Mouse (Mus musculus) limb, embryonic 14.5 days (tissue): ENCODE measurements around the gene Sipa1. TPM values are rescaled to one million over a fixed set of nuclear protein-coding genes. Genes with fewer than 3 reads are reported as not detected.

Experiments
- ATAC-seq: fragments of 200-750 bp; cut with Nextera tagmentation; 2 replicates; pipeline ENCODE4 v1.8.0; 2017; ENCODE audit warnings: low read depth, moderate number of reproducible peaks, moderate TSS enrichment; ENCODE audit not compliant: low FRiP score
- DNase-seq: peaks from one replicate; pipeline ENCODE4 v3.0.0-alpha.2; 2015; ENCODE audit warnings: low spot score
- H3K27ac ChIP-seq: fragments of 300-500 bp; sonication (generic); replicated peaks from 2 replicates; pipeline ENCODE4 v1.5.1; 2014; ENCODE audit warnings: low read depth, mild to moderate bottlenecking, low read length, moderate library complexity, mixed read lengths
- H3K27me3 ChIP-seq: fragments of 300-500 bp; sonication (generic); 2 replicates; pipeline ENCODE4 v1.6.1; 2014; ENCODE audit warnings: low read length, mixed read lengths; ENCODE audit not compliant: control insufficient read depth, insufficient read depth
- H3K36me3 ChIP-seq: fragments of 300-500 bp; sonication (generic); 2 replicates; pipeline ENCODE4 v1.6.1; 2014; ENCODE audit warnings: mild to moderate bottlenecking, low read length, moderate library complexity, mixed read lengths; ENCODE audit not compliant: control insufficient read depth, insufficient read depth
- H3K4me1 ChIP-seq: fragments of 300-500 bp; sonication (generic); 2 replicates; pipeline ENCODE4 v1.6.1; 2014; ENCODE audit warnings: antibody characterized with exemption, low read length, mixed read lengths; ENCODE audit not compliant: control insufficient read depth, insufficient read depth
- H3K4me2 ChIP-seq: fragments of 300-500 bp; sonication (generic); replicated peaks from 2 replicates; pipeline ENCODE4 v1.6.1; 2014; ENCODE audit warnings: low read depth, mild to moderate bottlenecking, low read length, moderate library complexity; ENCODE audit not compliant: severe bottlenecking
- H3K4me3 ChIP-seq: fragments of 300-500 bp; sonication (generic); replicated peaks from 2 replicates; pipeline ENCODE4 v1.5.1; 2014; ENCODE audit warnings: low read length
- H3K9ac ChIP-seq: fragments of 300-500 bp; sonication (generic); 2 replicates; pipeline ENCODE4 v1.6.1; 2014; ENCODE audit warnings: mild to moderate bottlenecking, low read depth, low read length, moderate library complexity; ENCODE audit not compliant: severe bottlenecking
- H3K9me3 ChIP-seq: fragments of 300-500 bp; sonication (generic); 2 replicates; pipeline ENCODE4 v1.6.1; 2016; ENCODE audit warnings: low read length; ENCODE audit not compliant: control insufficient read depth
- POLR2A ChIP-seq: fragments of 200-500 bp; IDR thresholded peaks from 2 replicates; pipeline ENCODE4 v1.8.0; 2012; ENCODE audit warnings: inconsistent platforms, mild to moderate bottlenecking, moderate library complexity, borderline replicate concordance; ENCODE audit not compliant: insufficient read depth, insufficient read length; ENCODE audit errors: extremely low read depth
- WGBS: fragments of 180-500 bp; shearing (Covaris S2); extraction: QIAGEN DNeasy Blood & Tissue Kit; methylation state at CpG from one replicate; pipeline ENCODE4 v1.1.7; 2014; 5-methylcytosine and 5-hydroxymethylcytosine counted together
- polyA plus RNA-seq, 2 experiments: library from polyadenylated mRNA; depleted of rRNA in 1 of 2; stranded (reverse) in 1 of 2; unstranded in 1 of 2; fragments of >200 nt; fragmentation: Nextera tagmentation in 1 of 2; extraction: Ambion mirVana in 1 of 2; gene quantifications; 2 replicates each; pipeline versions ENCODE4 v1.2.1 to v1.2.3; 2012 to 2014

The Sipa1 gene
- polyA plus RNA-seq, 2 experiments = 27.9 to 62.5 TPM

GRCm38 (mm10) chr19:5641021-5641420, 22.5 kb downstream of the Sipa1 start:
- Histone ChIP-seq H3K27ac (no peak overlapping the region), H3K27me3 (no peaks in the 10 kb centered on the region), H3K36me3 (peaks cover 74% of the 10 kb centered on the region), H3K4me3 (no peak overlapping the region), H3K9ac (no peak overlapping the region), H3K4me1 (peaks cover 18% of the 10 kb centered on the region), H3K9me3 (no peaks in the 10 kb centered on the region), H3K4me2 (no peak overlapping the region)
- no peak for DNase-seq
- no peak for TF ChIP-seq POLR2A
- no peak for ATAC-seq
- 91% methylated on average over 17 of the region's 17 CpGs for WGBS

GRCm38 (mm10) chr19:5640339-5640738, 23.2 kb downstream of the Sipa1 start:
- Histone ChIP-seq H3K36me3 (peaks cover 67% of the 10 kb centered on the region), H3K9ac (no peak overlapping the region), H3K27me3 (no peaks in the 10 kb centered on the region), H3K4me3 (no peak overlapping the region), H3K4me1 (peaks cover 18% of the 10 kb centered on the region), H3K9me3 (no peaks in the 10 kb centered on the region), H3K4me2 (no peak overlapping the region), H3K27ac (no peak overlapping the region)
- TF ChIP-seq POLR2A = no peak
- DNase-seq = no peak
- ATAC-seq = no peak
- 54% methylated on average over 9 of the region's 9 CpGs for WGBS

GRCm38 (mm10) chr19:5638416-5639005, 25.0 kb downstream of the Sipa1 start:
- Histone ChIP-seq H3K27me3 (no peaks in the 10 kb centered on the region), H3K36me3 (peaks cover 49% of the 10 kb centered on the region), H3K9ac (peak overlapping the region; percentile 88), H3K4me2 (peak overlapping the region; percentile 95), H3K4me1 (peaks cover 18% of the 10 kb centered on the region), H3K9me3 (no peaks in the 10 kb centered on the region), H3K4me3 (peak overlapping the region; percentile 82), H3K27ac (no peak overlapping the region)
- no peak for TF ChIP-seq POLR2A
- 90% methylated on average over 18 of the region's 18 CpGs for WGBS
- no peak for ATAC-seq
- no peak for DNase-seq

GRCm38 (mm10) chr19:5637069-5638047, 26.1 kb downstream of the Sipa1 start, which contains the start of gene Rela:
Gene Rela (plus strand): TSS chr19:5637483.
- under 1% methylated on average over 39 of the region's 109 CpGs for WGBS
- ATAC-seq = peak; percentile 85

GRCm38 (mm10) chr19:5636571-5637041, 26.9 kb downstream of the Sipa1 start:
- Histone ChIP-seq H3K4me2 (peak overlapping the region; percentile 95), H3K9ac (peak overlapping the region; percentile 88), H3K9me3 (no peaks in the 10 kb centered on the region), H3K4me1 (peaks cover 18% of the 10 kb centered on the region), H3K4me3 (peak overlapping the region; percentile 82), H3K27me3 (no peaks in the 10 kb centered on the region), H3K27ac (peak overlapping the region; percentile 86), H3K36me3 (peaks cover 31% of the 10 kb centered on the region)
- no peak for ATAC-seq
- DNase-seq = peak; percentile 33
- TF ChIP-seq POLR2A = no peak
- 34% methylated on average over 12 of the region's 12 CpGs for whole genome bisulfite sequencing

More at GRCm38 (mm10) chr19:5637069-5638047, 26.1 kb downstream of the Sipa1 start, which contains the start of gene Rela:
- Histone ChIP-seq H3K9me3 (no peaks in the 10 kb centered on the region), H3K4me2 (peak within 1 kb of the TSS; percentile 95), H3K4me3 (peak within 1 kb of the TSS; percentile 82), H3K4me1 (peaks cover 18% of the 10 kb centered on the region), H3K36me3 (peaks cover 39% of the 10 kb centered on the region), H3K27ac (peak within 1 kb of the TSS; percentile 86), H3K9ac (peak within 1 kb of the TSS; percentile 88), H3K27me3 (no peaks in the 10 kb centered on the region)
- DNase-seq = peak; percentile 73
- no peak for TF ChIP-seq POLR2A
